Mouse (Mus musculus): ENCODE measurements around the gene M6pr.

M6pr gene

DNA sequence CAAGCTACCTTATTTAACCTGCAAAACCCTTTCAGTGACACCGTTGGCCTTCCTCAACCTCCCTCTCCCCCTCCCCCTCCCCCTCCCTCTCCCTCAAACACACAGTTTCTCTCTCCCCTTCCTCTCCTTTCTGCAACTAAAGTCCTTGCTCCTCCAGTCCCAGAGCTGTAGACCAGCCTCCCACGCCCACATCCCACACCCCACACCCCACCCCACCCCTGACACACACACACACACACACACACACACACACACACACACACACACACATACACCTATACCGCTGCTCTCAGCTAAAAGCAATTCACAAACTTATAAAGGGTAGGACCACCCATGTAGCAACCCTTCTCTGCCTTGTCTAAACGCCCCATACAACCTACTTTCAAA, 10.3 kb upstream of the M6pr start:
- no peak for DNase-seq (ENCODE audit: low spot score in 2 of 2)

DNA sequence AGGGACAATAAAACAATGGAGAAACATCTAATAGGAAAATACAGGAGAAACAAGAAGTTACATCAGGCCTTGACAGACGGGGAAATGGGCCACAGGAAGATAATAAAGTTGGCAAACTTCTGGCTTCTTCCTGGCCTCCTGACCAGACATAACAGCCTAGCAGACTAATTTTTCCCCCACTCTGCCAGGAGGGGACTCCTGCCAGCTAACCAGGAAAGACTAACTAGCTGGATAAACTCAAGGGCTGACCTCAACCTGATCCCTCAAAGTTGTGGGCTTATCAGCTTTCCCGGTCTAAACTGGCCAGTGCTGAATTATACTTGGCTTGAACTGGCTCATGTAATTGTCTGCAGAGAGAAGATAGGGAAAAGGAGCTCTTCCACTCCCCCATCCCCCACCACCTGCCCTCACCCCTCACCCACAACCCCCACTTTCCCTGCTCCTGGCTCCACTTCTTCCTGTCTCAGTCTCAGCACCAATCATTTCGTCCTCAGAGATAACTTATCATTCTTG, 8.8 kb upstream of the M6pr start:
- DNase-seq (ENCODE audit: low spot score in 2 of 2), result no peak

DNA sequence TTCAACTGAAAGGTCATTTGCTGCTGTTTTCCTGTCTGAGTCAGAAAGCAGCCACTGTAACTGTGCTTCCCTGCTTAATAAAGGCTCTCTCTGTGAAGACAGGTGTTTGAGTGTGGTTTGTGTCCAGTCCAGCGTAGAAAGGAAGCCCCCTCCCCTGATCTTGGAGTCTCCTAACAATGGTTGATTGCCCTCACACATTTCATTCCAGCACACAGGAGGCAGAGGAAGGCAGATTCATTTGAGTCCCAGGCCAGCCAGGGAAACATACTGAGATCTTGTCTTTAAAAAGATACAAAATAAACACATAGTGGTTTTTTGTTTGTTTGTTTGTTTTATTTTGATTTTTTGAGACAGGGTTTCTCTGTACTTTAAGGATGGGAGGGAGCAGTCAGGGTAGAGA, 6.4 kb upstream of the M6pr start:
- no peak for DNase-seq (ENCODE audit: low spot score in 2 of 2)

GRCm38 (mm10) chr6:122302661-122303060, 5.9 kb upstream of the M6pr start:
- DNase-seq (ENCODE audit: low spot score in 2 of 2), result no peak

DNA sequence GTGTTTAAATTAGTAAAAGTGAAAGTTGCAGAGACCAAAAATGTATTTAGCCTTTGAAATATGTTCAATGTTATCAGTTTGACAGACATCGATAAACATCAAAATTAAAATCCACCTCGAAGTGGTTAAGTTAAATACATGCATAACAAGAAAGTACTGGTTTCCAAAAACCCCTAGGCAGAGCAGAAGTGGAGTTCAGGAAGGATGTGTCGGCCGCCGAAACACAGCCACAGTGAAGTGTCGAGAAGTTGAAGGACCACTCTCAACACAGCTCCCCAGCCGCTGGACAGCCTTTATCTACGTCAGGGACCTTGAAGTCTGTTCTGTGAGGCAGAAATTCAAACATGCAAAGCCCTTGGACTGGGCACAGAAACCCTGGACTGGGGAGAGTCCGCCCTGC, 5.0 kb upstream of the M6pr start:
- no peak for DNase-seq (ENCODE audit: low spot score in 2 of 2)

DNA sequence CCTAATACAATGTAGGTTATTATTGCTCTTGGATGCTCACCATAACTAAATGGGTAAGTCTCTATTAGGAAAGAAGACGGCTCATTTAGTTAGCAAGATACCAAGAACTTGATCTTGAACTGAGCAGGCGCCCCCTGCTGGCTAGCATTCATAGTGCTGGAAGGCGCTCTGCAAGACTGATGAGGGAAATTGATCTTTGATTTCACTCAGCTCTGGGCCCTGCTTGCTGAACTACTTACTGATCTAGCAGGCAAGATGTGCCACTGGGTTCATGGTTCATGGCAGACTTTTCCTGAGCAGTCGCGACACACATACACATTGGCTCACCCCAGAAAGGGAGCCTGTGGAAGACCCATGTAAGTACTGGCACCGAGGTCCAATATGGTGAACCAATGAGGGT, 4.2 kb upstream of the M6pr start:
- peak; percentile 49 to 86 for DNase-seq (ENCODE audit: low spot score in 2 of 2)

- DNase-seq (ENCODE audit: low spot score in 2 of 2), result no peak
These were observed 3.5 kb upstream of the M6pr start for GRCm38 (mm10) chr6:122304790-122305555.

DNA sequence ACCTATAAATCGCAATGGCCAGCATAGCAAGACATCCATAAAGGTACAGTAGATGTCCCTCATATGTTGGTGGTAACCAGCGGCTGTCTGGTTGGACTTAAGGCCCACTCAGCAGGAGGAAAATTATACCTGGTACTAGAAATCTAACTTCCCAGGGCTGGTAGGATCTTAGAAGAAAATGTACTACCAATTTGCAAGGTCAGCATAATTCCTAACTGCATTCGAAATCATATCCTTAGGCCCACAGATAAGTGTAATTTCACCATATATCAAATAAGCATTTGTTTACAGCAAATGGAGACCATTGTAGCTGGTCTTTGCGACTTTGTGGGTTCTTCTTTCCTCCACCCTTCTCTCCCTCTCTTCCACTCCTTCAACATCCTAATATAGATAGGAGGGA, 1.8 kb upstream of the M6pr start:
- no peak for DNase-seq (ENCODE audit: low spot score in 2 of 2)

- no peak for DNase-seq (ENCODE audit: low spot score in 2 of 2)
These were observed 400 bp upstream of the M6pr start for GRCm38 (mm10) chr6:122308136-122308504.

DNA sequence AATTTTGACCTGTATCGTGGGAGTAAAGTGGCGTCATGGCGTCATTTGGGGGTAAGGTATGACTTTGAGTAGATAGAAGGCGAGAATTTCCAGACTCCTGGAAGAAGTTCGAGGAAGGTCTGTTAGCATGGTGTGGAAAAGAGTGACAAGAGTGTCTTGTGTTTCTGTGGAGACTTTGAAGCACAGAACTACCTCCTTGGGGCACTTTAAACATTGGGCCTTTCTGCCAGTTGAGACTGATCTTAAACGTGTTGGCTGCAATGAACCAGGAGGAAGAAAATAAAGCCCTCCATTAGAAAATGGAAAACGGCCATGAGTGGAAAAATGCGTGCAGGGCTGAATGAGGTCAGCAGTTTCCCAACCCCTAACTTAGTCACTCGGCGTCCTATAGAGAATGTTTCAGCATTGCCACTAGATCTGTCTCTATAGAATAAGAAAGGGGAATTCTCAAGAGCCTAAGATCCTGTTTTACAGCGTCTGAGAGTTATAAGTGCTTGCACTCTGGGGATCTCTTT, 983 bp downstream of the M6pr start:
- DNase-seq (ENCODE audit: low spot score in 2 of 2), result no peak

DNA sequence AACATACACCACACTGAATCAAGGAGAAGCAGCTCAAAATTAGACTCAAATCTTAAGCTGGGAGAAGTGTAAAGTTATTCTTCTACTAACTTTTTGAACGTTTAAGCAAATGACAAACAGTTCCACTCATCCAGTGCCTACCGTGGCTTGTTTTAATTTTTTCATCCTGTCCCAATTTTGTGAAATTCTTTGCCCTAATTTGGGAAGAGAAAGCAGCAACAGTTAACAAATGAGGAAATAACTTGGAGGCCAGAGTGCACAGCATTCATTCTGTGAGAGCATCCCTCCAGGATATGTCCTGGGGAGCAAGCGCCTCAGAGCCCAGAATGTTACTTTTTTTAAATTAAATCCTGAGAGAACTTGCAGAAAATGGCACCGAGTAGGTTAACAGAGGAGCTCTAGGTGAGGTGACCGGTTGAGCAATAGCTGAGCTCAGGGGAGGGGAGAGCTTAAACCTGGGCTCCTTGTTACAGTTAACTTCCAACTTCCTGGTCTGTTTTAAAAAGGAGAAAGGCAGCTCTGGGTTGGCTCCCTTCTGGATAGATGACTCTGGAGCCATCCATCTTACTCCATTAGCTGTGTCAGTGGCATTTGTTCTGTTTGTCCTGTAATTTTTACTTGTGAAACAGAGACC, 1.8 kb downstream of the M6pr start:
- DNase-seq (ENCODE audit: low spot score in 2 of 2), result no peak

DNA sequence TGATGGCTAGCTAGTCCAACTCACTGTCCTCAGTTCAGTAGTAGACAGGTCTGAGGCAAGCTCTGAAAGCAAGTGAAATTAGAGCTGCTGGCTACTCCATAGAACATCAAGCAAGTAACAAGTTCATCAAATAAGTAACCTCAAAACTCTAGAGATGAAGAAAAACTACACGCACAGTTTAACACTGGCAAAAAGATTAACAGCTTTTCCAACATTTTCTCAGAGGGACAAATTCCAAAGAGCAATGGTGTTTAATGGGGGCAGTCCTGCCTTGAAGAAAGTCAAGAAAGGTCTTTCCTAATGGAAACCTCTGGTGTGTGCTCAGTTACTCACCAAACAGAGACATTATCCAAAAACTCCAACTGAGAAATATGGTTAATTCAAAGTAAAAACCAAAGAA, 10.2 kb downstream of the M6pr start:
- no peak for DNase-seq (ENCODE audit: low spot score in 2 of 2)

DNA sequence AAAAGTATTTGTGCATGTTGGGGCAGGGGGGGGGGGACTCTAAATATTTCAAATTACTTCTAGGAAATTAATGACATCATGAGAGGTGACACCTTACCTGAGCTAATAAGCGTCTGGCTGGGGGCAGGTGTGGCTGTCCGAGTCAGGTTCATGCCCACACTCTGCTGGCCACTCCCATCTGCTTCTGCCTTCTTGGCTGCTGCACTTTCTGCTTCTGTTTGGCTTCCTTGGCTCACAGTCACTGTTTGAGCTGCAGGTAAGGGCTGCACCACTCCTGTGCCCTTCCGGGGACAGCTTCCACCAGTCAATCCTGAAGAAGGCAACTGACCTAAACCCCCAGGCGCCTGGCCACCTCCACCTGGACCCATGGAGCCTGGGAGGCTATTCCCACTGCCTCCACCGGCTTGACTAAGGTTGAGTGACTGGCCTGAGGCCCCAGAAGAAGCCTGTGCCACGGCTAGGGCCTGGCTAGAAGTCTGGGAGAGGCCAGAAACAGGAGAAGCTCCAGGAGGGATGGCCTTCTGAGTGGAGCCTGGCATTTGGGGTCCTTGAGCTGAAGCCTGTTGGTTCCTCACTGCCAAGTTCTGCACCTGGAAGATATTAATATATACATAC, 16.9 kb downstream of the M6pr start:
- DNase-seq (ENCODE audit: low spot score in 2 of 2), result no peak

- no peak for DNase-seq (ENCODE audit: low spot score in 2 of 2)
These were observed 24.6 kb downstream of the M6pr start for GRCm38 (mm10) chr6:122333081-122333612.

- no peak for DNase-seq (ENCODE audit: low spot score in 2 of 2)
These were observed 26.3 kb downstream of the M6pr start for GRCm38 (mm10) chr6:122334786-122335340.

GRCm38 (mm10) chr6:122337546-122337945, 29.0 kb downstream of the M6pr start:
- DNase-seq (ENCODE audit: low spot score in 2 of 2), result no peak

DNA sequence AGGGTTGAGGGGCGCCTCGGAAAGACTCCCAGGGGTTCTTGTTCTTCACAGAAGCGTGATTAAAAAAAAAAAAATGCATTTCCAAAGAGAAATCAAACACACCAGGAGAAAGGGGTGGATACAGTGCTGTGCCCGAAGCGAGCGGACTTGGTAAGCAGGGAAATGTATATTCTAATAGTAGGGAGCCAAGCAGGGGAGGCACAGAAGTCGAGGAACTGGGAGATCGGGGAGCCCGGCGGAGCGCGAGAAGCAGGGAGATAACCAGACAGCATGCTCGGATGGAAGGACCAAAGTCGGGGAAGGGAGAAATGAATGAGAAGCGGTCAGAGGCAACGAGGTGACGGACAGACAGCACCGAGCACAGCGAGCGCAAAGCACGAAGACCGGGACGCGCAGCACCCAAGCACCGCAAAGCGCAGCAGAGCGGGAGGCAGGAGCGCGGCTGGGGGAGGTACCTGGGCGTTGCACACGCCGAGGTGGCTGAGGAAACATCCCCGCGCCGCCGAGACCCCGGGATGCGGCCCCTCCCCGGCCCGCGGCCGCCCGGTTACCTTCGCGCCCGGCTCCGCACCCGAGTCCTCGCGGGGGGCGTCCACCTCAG, 30.6 kb downstream of the M6pr start:
- peak; percentile 62 to 69 for DNase-seq (ENCODE audit: low spot score in 2 of 2)

DNA sequence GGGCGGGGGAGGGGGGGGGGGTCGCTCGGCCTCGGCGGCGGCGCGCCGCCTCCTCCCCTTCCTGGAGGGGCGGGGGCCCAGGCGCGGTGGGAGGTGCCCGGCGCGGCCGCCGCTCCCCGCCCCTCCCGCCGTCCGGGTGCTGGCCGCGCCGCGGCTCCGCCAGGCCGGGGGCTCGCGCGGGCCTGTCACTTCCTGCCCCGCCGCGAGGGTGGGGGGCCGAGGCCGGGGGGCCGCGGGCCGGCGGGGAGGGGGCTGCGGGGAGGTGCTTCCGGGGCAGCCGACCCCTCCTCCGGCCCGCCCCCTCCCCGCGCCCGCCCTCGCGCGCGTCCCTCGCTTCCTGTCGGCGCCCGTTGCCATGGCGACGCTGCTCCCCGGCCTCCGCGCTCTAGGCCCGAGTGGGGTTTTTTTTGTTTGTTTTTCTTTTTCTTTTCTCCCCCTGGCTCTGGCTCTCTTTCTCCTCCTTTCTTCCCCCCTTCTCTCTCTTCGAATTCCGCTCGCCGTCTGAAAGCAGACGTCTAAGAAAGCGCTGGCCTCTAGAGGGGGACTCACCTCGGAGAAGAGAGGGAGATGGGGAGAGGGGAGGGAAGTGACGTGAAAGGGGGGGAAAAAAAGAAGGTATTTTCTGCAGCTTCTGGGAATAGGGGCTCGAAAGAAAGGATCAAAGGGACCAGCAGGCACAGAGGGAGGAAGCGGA, 31.3 kb downstream of the M6pr start:
- peak; percentile 83 to 88 for DNase-seq (ENCODE audit: low spot score in 2 of 2)

DNA sequence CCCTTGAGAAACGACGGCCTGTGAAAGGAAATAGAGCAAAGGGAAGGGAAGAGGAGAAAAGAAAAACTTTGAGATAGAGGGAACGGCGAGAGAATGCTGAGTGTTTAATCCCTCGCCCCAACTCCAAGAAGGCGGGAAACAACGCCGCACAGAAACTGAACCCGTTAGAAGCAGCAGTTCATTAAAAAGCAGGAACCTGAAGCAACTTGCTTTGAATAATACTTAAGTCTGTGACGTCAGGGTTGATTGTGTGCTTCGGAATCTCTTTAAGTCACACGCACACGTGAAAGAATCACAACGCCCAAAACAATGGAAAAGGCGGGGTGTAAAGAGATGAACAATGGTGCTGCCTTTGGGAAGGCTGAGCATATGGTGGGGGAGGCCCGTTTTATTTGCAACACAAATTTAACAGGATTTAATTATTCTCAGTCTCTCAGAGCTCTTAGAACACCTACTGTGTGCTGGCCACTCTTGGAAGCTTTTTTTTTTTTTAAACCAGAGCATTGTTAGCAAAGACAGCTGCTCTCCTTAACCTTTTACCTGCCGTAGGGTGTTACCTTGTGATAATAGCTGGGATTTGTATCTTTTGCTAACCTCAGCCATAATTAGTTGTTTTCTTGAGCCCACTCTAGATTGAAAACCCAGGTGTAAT, 32.0 kb downstream of the M6pr start, which contains the start of gene Phc1:
TSS of gene Phc1 (minus strand) at position 213 of the 652 bp plus-strand sequence.
- no peak for DNase-seq (ENCODE audit: low spot score in 2 of 2)

DNA sequence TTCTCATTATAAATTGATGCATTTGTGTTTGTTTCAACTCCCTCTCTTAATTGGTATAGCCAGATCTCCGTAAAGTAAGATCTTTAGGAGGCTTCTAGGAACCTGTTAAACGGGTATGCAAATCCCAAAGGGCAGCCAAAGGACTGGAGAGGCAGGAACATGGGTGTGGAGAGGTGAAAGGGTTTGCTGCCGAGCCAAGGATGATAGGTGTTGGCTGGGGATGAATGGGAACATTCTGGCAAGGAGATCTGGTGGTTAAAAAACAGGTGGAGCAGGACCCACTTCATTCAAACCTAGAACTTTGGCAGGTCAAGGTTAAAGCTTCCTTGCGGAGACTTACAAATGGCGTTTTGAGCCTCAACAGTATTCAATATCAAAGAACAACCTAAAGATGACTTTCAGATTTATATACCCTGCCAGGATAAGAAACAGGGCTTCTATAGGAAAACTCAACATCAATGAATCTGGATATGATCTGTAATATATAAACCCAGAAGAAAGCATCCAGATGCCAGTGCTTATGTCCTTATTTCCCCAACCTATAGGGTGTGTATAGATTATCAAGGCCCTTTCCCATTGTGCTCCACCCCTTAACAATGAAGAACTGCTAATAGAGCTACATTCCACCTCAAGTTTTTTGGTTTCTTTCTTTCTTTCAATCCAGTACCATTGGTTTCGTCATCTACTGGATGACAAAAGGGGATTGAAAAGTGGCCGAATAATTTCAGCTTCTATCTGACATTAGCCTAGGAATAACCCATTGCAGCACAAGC, 32.7 kb downstream of the M6pr start:
- no peak for DNase-seq (ENCODE audit: low spot score in 2 of 2)

All from urinary bladder, postnatal 4 days (tissue).